Mouse (Mus musculus): ENCODE data around the gene Map3k7cl. TPM values are rescaled to one million over a fixed set of nuclear protein-coding genes. Genes with fewer than 3 reads are reported as not detected.

The Map3k7cl gene
- total and polyA plus RNA-seq, 3 experiments = 0.08 TPM; not detected in 2

DNA sequence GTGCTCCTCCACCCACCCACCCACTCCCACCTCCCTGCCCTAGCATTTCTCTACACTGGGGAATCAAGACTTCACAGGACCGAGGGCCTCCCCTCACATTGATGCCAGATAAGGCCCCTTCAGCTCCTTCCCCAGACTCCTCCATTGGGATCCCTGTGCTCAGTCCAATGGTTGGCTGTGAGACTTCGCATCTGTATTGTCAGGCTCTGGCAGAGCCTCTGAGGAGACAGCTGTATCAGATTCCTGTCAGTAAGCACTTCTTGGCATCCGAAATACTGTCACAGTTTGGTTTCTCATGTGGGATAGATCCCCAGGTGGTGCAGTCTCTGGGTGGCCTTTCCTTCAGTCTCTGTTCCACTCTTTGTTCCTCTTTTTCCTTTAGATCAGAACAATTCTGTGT lies 68.1 kb downstream of the Map3k7cl start:
- no peak overlapping the region for H3K27ac ChIP-seq (ENCODE audit: insufficient read depth, low read depth)
- no peak overlapping the region for H3K4me3 ChIP-seq (replicated peaks in 1 of 3; ENCODE audit: low read depth in 2 of 3, low read length in 2 of 3, poor library complexity in 1 of 3)
- in situ Hi-C loops (cut with MboI; ENCODE audit: low pct_ligation_motif_present, low pct_unique_long_range_greater_than_20kb, low sequenced_read_pairs) = no loop called here
- dilution Hi-C loops (cut with MboI; ENCODE audit: extremely low pct_ligation_motif_present, extremely low pct_unique_long_range_greater_than_20kb, low sequenced_read_pairs) = no loop called here
- no peaks in the 10 kb centered on the region for H3K27me3 ChIP-seq (replicated peaks)
- peaks cover 13% of the 10 kb centered on the region for H3K9me3 ChIP-seq (replicated peaks; ENCODE audit: low read length)
- TF ChIP-seq MAFK (IDR thresholded peaks at IDR 0.05; ENCODE audit: insufficient replicate concordance, low read length) (no peak), TBP (conservative IDR thresholded peaks at IDR 0.05; ENCODE audit: low read depth, low read length) (no peak), TCF12 (IDR thresholded peaks at IDR 0.05; ENCODE audit: low read depth, low read length) (no peak), ZNF384 (IDR thresholded peaks at IDR 0.05; ENCODE audit: low read depth, low read length) (no peak), ZC3H11A (IDR thresholded peaks at IDR 0.05; ENCODE audit: low read depth, low read length) (no peak), SIN3A (IDR thresholded peaks at IDR 0.05; ENCODE audit: low read length) (no peak), MXI1 (IDR thresholded peaks at IDR 0.05; ENCODE audit: low read depth, low read length) (no peak), NELFE (IDR thresholded peaks at IDR 0.05; ENCODE audit: low read depth, low read length) (no peak), RAD21 (IDR thresholded peaks at IDR 0.05; ENCODE audit: low read depth, low read length) (no peak)
- H3K79me2 ChIP-seq (replicated peaks; ENCODE audit: control insufficient read depth, extremely low read depth, insufficient read depth, poor library complexity, severe bottlenecking) = no peaks in the 10 kb centered on the region
- H3K36me3 ChIP-seq (replicated peaks in 1 of 2; ENCODE audit: control insufficient read depth in 1 of 2, insufficient read depth in 1 of 2, low read length in 1 of 2) = no peaks in the 10 kb centered on the region
- no peak overlapping the region for H3K9ac ChIP-seq (ENCODE audit: insufficient read depth, low read depth)
- H3K4me2 ChIP-seq (ENCODE audit: insufficient read depth, low read depth, poor library complexity, severe bottlenecking) = no peak overlapping the region
- peaks cover 4 to 18% of the 10 kb centered on the region in 2 experiments; a peak in 3 of 4 replicates for H3K4me1 ChIP-seq (ENCODE audit: control insufficient read depth in 1 of 2, insufficient read depth in 2 of 2)
- no peak for DNase-seq (ENCODE audit: extremely low read depth)

- H3K79me2 ChIP-seq (replicated peaks; ENCODE audit: control insufficient read depth, extremely low read depth, insufficient read depth, poor library complexity, severe bottlenecking) = no peaks in the 10 kb centered on the region
- no peaks in the 10 kb centered on the region for H3K36me3 ChIP-seq (replicated peaks in 1 of 2; ENCODE audit: control insufficient read depth in 1 of 2, insufficient read depth in 1 of 2, low read length in 1 of 2)
- no peak overlapping the region for H3K9ac ChIP-seq (ENCODE audit: insufficient read depth, low read depth)
- TF ChIP-seq MYC (IDR thresholded peaks at IDR 0.05; ENCODE audit: low read depth, low read length) = no peak
- no peak overlapping the region for H3K27ac ChIP-seq (ENCODE audit: insufficient read depth, low read depth)
- no peaks in the 10 kb centered on the region for H3K27me3 ChIP-seq (replicated peaks)
- peaks cover 23% of the 10 kb centered on the region for H3K9me3 ChIP-seq (replicated peaks; ENCODE audit: low read length)
- dilution Hi-C loops (cut with MboI; ENCODE audit: extremely low pct_ligation_motif_present, extremely low pct_unique_long_range_greater_than_20kb, low sequenced_read_pairs) = no loop called here
- in situ Hi-C loops (cut with MboI; ENCODE audit: low pct_ligation_motif_present, low pct_unique_long_range_greater_than_20kb, low sequenced_read_pairs) = no loop called here
- H3K4me1 ChIP-seq (ENCODE audit: control insufficient read depth in 1 of 2, insufficient read depth in 2 of 2) = peaks cover 4 to 18% of the 10 kb centered on the region in 2 experiments; a peak in 3 of 4 replicates
- DNase-seq (ENCODE audit: extremely low read depth) = no peak
- no peak overlapping the region for H3K4me3 ChIP-seq (replicated peaks in 1 of 3; ENCODE audit: low read depth in 2 of 3, low read length in 2 of 3, poor library complexity in 1 of 3)
- no peak overlapping the region for H3K4me2 ChIP-seq (ENCODE audit: insufficient read depth, low read depth, poor library complexity, severe bottlenecking)
Observed at GRCm38 (mm10) chr16:87623881-87624280, 70.8 kb downstream of the Map3k7cl start.

- DNase-seq (ENCODE audit: extremely low read depth) = no peak
- Histone ChIP-seq H3K9ac (ENCODE audit: insufficient read depth, low read depth) (no peak overlapping the region), H3K36me3 (replicated peaks in 1 of 2; ENCODE audit: control insufficient read depth in 1 of 2, insufficient read depth in 1 of 2, low read length in 1 of 2) (no peaks in the 10 kb centered on the region), H3K27me3 (replicated peaks) (no peaks in the 10 kb centered on the region), H3K4me3 (replicated peaks in 1 of 3; ENCODE audit: low read depth in 2 of 3, low read length in 2 of 3, poor library complexity in 1 of 3) (no peak overlapping the region), H3K4me1 (ENCODE audit: control insufficient read depth in 1 of 2, insufficient read depth in 2 of 2) (peaks cover 4 to 18% of the 10 kb centered on the region in 2 experiments; a peak in 3 of 4 replicates), H3K4me2 (ENCODE audit: insufficient read depth, low read depth, poor library complexity, severe bottlenecking) (no peak overlapping the region), H3K27ac (ENCODE audit: insufficient read depth, low read depth) (no peak overlapping the region; the same call in 1 of the 2 replicates), H3K79me2 (replicated peaks; ENCODE audit: control insufficient read depth, extremely low read depth, insufficient read depth, poor library complexity, severe bottlenecking) (no peaks in the 10 kb centered on the region), H3K9me3 (replicated peaks; ENCODE audit: low read length) (peaks cover 23% of the 10 kb centered on the region)
- TF ChIP-seq GABPA (IDR thresholded peaks at IDR 0.05; ENCODE audit: insufficient replicate concordance, low read depth, low read length) = no peak
- no peak for TF ChIP-seq CHD2 (IDR thresholded peaks at IDR 0.05; ENCODE audit: low read length)
- TF ChIP-seq MAZ (IDR thresholded peaks at IDR 0.05; ENCODE audit: low read depth, low read length) = no peak
- TF ChIP-seq MXI1 (IDR thresholded peaks at IDR 0.05; ENCODE audit: low read depth, low read length) = no peak
- no peak for TF ChIP-seq TCF12 (IDR thresholded peaks at IDR 0.05; ENCODE audit: low read depth, low read length)
- no peak for TF ChIP-seq IRF4 (IDR thresholded peaks at IDR 0.05; ENCODE audit: low read depth, low read length)
- no peak for TF ChIP-seq ZKSCAN1 (IDR thresholded peaks at IDR 0.05; ENCODE audit: borderline replicate concordance, low read depth, low read length)
- TF ChIP-seq HCFC1 (IDR thresholded peaks at IDR 0.05; ENCODE audit: low read depth, low read length) = no peak
- no peak for TF ChIP-seq JUND (conservative IDR thresholded peaks at IDR 0.05; ENCODE audit: low read depth, low read length)
- TF ChIP-seq JUN (IDR thresholded peaks at IDR 0.05; ENCODE audit: insufficient read depth, low read depth, low read length) = no peak
- dilution Hi-C loops (cut with MboI; ENCODE audit: extremely low pct_ligation_motif_present, extremely low pct_unique_long_range_greater_than_20kb, low sequenced_read_pairs) (no loop called here), in situ Hi-C loops (cut with MboI; ENCODE audit: low pct_ligation_motif_present, low pct_unique_long_range_greater_than_20kb, low sequenced_read_pairs) (no loop called here)
Observed at GRCm38 (mm10) chr16:87624937-87625336, 71.8 kb downstream of the Map3k7cl start.
